Mouse (Mus musculus): Measurements from ENCODE around the gene Htatip2.

The Htatip2 gene

DNA sequence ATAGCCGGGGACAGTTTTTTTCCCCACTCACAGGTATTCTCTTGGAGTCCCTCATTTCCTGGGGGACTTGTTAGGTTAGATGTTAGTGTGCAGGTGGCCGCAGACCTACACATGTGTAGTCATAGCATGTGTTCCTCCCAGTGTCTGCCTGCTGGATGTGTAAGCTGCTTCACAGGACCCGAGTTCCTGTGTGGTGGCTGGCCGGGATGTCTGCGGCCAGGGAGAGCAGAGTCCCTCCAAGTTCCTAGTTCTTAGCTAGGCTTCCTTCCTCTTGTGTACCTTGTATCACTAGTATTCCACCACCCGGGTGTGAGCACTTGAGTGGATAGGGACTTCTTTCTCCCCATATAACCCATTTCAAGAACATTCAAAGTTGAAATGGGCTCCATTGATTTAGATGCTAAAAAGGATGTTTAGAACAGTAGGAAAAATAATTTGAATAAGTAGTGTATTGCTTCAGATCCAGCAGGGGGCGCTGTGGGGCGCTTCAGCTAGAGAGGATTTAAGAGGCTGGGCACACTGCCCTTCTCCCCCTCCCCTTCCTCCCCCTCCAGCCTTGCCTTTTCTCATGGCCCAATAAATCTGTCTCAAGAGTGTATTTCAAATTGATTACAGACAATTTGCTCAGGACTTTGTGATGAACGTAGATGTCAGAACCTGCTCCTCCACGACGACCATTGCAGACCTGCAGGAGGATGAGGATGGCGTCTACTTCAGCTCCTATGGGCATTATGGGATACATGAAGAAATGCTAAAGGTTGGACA is 27.9 kb downstream of the Htatip2 start:
- DNase-seq: peak in 1 of 2 experiments; percentile 17

GRCm38 (mm10) chr7:49787383-49787645 is 28.4 kb downstream of the Htatip2 start:
- DNase-seq: no peak

DNA sequence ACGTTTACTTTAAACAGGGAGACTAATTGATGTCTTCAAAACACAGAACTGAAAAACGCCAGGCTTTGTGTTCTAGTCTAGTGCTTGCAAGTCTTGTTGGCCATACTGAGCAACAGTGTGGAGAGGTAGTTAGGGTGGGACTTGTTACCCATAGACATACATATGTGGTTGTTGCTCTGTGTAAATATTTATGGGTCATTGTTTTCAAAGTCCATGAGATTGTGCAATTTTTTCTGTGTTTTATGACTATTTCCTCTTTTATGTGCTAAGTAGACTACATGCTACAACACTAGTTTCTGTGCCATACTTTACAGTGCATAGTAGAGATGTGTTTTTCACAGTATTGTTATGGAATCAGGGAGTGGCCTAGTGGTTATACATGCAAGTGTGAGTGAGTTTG is 35.4 kb downstream of the Htatip2 start:
- no peak for DNase-seq

DNA sequence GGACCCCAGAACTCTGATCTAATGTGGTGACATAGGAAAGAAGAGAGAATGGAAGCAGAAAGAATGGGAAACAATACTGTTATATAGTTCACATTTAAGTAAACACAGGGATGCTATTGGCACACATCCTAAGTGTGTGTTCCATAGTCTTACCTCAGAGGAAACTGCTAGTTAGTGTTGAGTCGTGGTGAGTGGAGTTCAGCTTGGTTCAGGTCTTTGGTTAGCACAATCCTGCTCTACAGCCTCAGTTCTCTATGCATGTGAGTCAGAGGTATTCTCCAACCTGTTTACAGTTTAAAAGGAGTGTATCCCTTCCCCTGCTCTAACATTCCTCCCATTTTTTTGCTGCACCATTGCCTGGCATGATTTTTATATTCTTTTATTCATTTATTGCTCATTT is 38.3 kb downstream of the Htatip2 start:
- no peak for DNase-seq

- DNase-seq: no peak
Measured at GRCm38 (mm10) chr7:49803511-49803910, 44.6 kb downstream of the Htatip2 start.

GRCm38 (mm10) chr7:49804638-49805165 is 45.8 kb downstream of the Htatip2 start:
- no peak for DNase-seq

DNA sequence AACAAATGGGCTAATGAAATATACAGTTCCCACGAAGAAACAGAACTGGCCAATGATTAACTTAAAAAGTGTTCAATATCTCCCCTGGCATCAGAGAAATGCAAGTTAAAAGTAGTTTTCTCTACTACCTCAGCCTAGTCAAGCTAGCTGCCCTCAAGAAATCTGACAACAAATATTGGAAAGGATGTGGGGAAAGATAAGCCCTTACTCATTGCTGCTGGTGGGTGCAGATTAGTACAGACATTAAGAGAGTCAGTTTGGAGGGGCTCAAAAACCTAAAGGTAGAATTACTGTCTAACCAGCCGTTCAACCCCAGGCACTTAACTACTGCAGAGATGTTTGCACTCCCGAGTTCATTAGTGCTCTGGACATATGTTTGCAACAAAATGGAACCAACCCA is 46.7 kb downstream of the Htatip2 start:
- no peak for DNase-seq

DNA sequence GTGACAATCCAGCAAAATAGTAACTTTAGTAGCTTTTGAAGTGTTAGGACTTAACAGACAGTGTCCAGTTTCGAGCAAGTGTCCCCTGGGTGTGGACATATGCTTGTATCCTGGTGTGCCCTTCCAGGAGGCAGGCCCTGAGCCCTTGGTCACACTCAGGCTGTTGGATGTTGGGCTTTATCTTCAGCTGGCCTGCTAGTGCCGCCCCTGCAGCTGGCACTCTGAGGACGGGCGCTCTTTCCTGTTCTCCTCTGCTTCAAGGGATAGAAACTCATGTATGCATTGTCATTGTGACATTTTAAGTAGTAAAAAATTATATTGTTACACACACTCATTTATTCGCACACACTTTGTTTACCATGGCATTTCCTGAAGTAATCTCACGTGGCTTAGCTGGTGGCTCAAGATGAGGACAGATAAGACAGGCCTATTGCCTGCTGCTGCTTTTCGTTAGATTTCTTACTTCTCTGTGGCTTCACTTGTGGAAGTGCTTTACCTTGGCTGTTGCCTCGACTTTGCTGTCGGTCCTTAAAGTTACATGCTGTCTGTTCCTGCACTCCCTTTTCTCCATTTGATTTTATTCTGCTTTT is 48.3 kb downstream of the Htatip2 start:
- no peak for DNase-seq

- no peak for DNase-seq
Measured at GRCm38 (mm10) chr7:49807846-49808622, 49.1 kb downstream of the Htatip2 start.

- no peak for DNase-seq
Measured at GRCm38 (mm10) chr7:49809100-49809499, 50.2 kb downstream of the Htatip2 start.

GRCm38 (mm10) chr7:49809562-49809961 is 50.6 kb downstream of the Htatip2 start:
- DNase-seq: no peak

DNA sequence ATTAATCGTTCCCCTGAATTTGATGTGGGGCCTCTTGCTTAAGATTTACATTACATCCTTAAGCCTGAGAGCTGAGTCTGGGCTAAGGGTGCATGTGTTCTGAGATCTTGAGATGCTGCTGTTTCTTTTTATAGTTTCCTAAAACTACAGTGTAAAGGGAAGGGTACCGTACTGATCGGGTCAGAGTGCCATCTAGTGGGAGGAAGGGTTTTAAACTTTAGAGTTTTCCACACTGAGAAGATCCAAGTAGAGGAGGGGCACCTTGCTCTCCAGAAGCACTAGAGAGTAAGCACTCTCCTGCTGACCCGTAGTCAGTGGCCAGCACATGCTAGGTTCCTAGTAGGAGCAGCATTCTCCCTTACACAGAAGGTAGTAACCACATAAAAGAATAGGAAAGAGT is 52.4 kb downstream of the Htatip2 start:
- no peak for DNase-seq

DNA sequence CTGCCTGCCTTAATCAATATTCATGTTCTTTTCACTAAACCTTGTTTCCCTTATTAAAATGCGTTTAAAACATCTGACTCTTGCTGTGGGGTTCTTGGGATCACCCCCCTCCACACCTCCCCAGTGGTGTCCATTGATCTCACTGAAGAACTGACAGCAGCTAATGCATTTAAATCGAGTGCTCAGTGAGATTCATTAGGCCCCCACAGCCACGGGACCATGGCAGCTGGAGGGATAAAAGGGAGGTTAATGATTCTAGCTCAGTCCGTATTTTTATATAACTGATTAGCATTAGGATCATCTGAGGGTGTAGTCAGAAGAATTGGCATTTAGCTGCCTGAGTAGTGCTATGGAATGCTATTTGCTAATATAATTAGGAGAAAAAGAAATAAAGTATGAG is 60.5 kb downstream of the Htatip2 start:
- no peak for DNase-seq

GRCm38 (mm10) chr7:49821370-49821769 is 62.5 kb downstream of the Htatip2 start:
- no peak for DNase-seq

GRCm38 (mm10) chr7:49822028-49822427 is 63.1 kb downstream of the Htatip2 start:
- no peak for DNase-seq

Data from lung, adult 18-20 months (tissue).